Mouse (Mus musculus): ENCODE data around the gene Dusp7.

The Dusp7 gene

DNA sequence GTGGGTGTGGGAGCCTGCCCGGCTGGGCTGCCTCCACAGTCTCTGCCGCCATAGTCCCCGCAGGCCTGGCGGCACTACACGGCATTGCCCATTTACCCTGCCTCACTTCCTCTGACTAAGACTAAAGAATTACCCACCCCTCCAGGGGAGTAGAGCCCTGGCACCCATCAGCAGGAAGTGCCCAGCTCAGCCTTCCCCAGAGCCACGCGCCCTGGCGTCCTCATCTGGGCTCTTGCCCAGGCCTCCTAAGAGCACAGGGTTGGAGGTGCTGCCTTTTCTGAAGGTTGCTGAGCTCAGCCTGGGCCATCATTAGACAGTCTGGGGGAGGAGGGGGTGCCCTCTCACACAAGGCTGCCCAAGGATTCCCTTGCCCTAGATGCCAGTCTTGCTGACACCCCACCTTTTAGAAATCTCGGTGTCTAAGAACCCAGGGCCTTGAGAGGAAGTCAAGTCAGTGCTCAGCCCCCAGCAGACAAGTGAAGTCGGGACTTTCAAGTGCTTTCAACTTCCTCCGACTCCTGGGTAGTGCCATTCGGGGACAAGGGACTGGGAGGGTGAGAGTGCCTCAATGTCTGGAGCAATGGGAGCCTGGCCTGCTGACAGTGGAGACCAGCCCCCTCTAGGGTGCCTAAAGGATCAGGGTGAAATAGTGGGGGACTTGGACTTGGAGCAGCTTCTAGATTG, 17.9 kb downstream of the Dusp7 start:
- no peak for DNase-seq (ENCODE audit: low spot score in 2 of 2)

DNA sequence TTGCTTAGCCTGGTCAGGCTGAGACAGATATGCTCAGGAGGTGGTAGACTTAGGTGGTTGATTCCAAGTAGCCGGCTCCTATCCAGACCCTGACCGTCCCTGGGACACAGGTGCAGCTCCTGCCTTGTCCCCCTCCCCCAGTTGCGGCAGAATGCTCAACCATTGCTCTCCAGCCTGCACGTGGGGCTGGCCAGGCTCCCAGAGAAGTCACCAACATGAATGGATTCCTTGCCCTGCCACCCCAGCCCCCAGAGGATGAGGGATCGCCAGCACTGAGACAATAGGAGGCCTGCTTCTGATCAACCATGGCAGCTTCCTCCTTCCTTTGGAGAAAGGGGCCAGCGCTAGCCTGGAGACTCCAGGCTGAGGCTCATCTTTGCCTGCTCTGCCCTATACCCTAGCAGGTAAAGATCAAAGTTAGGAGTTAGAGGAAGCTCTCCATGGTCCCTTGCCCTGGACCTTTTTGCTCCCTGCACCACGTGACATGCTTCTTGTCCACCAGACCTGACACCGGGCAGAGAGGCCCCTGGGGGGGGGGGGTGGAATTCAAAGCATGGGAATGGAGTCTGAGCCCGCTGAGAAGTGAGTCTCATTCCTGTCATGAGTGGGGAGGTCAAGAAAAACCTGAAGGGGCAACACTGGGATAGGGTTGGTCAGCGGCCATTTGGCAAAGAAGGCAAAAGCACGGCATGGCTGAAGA, 24.5 kb downstream of the Dusp7 start:
- no peak for DNase-seq (ENCODE audit: low spot score in 2 of 2)

DNA sequence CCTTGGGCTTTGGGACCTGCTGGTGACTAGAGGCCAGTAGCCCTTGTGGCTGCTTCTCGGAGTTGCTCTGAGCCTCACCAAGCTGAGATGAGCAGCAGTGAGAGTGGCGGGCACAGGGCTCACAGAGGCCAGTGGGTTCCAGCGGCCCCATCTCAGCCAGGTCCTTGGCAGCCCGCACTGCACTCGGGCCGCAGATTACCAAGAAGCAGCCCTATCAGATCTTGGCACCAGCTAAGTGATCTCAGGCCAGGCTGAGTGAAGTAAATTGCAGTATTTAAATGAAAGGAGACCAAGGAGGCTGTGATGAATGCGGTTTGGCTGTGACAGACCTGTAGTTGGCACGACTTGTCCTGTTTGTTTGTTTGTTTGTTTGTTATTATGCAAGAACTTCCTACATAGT, 25.1 kb downstream of the Dusp7 start:
- no peak for DNase-seq (ENCODE audit: low spot score in 2 of 2)

DNA sequence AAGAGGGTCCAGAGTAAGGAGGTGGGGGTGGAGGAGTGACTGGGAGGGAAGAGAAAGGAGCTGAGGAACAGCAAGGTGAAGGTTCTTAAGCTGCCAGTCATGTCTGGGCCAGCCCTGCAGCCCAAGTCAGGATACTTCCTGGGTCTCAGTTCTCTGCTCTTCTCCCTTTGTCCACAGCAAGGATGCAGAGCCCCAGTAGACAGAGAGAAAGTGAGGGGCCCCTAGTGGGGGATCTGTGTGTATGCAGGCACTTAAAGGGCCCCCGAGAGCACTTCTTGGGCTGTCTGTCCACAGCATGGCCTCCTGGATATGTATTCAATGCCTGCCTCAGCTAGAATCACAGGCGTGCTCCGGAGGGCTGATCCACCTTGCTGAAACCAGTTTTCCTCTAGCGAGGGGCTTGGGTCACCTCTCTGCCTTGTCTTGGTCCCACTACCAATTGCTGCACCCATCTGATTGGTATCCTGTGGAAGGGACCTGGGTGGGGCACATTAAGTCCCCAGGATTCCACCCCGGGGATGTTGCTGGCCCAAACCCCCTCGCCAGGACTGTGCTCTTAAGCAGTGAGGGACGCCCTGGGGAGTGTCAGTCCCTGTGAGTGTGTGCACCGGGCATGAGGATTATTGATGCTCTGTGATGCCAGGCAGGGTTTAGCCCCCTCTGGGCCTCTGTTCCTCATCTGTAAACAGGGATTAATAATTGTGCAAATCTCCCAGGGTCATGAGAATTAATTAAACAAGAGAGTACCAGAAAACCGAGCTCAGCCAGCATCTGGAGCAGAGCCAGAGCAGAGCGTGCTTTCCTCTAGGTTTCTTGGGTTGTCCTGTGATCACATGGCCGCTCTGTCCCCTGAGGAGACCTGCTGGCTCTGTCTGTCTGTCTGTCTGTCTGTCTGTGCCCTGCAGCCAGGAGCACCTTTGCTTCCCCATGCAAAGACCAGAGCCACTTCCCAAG, 26.5 kb downstream of the Dusp7 start:
- no peak for DNase-seq (ENCODE audit: low spot score in 2 of 2)

DNA sequence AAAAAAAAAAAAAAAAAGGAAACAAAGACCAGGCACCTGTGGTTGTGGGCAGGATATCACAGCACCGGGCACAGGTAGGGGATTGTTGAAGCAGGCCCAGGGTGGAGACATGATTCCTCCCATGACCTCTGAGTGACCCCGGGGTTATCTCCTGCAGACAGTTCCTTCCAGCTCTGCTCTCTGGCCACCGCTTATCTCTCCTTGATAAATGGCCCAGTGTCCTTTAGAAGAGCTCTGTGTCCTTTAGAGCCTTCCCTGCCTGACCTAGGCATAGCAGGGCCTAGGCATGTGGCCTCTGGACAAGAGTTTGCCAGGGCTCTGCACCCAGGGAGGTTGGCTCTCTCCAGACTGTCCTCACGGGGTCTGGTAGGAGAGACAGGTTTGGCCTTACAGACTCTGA, 29.3 kb downstream of the Dusp7 start:
- DNase-seq (ENCODE audit: low spot score in 2 of 2) = no peak

DNA sequence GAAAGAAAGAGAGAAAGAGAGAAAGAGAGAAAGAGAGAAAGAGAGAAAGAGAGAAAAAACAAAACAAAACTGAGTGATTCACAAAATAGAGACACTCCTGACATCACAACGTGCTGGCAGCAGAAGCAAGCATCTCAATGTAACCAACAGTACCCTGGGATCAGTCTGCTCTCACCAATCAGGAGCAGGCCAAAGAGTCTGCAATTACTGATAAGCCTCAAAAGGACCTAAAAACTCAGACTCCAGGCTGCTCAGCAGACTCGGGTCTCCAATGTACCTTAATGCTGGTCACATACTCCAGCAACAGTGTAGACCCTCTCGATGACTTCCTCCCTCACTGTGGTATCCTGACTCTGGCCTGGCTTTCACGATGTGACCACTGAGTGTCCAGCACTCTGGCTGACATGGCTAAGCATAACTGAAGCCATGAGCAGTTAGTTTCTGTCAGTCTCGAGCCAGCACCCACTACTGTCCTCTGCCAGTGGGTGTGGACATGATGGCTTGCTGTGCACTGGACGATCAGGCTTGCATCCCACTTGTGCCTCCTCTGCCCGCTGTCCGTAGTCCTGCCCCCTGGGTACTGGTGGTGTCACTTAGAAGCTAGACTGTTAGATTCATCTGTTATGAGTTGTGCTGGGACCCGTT, 30.4 kb downstream of the Dusp7 start:
- DNase-seq (ENCODE audit: low spot score in 2 of 2) = no peak

DNA sequence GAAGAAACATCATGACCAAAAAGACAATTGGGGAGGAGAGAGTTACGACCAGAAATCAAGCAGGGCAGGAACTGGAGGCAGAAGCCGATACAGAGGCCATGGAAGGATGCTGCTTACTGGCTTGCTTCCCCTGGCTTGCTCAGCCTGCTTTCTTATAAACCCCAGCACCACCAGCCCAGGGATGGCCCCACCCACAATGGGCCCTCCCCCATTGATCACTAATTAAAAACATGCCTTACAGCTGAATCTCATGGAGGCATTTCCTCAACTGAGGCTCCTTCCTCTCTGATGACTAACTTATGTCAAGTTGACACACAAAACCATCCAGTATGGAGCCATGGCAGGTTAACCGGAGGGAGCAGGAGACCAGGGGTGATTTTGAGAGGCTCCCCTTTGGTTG, 31.4 kb downstream of the Dusp7 start:
- DNase-seq (ENCODE audit: low spot score in 2 of 2) = no peak

DNA sequence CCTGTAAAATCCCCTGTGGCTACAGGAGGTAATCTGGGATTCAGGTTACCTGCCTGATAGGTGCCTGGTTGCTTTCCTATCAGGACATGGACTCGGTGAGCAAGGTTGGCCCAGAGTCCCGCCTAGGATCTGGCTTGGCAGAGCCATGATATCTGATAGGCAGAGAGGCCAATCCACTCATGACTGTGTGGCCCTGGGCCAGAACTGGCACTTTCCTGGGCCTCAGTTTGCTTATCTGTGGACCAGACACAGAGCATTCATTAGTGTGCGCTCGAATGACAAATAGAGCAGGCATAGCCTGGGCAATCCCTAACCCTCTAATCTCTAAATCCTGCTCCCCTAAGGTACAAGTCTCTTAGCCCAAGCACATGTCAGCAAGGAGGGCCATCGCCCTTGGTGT, 33.7 kb downstream of the Dusp7 start:
- no peak for DNase-seq (ENCODE audit: low spot score in 2 of 2)

DNA sequence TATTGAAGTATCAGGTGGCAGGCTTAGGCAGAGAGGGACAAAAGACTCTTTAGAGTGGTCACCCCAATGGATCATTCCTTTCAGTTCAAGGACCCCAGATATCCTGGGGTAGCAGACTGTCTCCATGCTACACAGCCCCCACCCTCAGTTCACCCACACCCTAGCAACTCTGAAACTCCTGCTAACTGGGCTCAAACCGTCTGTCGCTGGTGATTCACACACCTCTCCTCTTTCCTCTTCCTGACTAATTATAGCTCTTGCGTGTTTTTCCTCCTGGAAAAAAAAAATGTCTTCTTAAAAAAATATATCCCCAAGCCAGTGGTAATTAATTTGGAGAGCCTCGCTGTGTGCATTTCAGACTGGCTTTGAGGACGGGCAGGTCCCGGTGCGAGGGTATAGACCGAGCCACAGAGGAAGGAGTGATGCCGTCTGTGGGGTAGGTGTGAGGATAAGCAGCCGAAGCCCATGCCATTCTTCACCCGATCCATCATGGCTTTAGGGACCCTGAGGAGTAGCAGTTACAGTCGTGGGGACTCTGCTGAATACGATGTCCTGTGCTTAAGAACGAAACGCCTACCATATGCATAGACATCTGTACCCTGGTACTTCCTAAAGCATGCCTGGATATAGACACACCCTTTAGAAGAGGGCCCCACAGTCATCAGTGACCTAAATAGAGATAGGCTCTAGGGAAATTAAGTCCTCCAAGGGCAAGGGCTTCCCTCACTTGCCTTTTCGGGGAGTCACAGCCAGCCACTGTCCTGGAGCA, 34.4 kb downstream of the Dusp7 start:
- no peak for DNase-seq (ENCODE audit: low spot score in 2 of 2)

DNA sequence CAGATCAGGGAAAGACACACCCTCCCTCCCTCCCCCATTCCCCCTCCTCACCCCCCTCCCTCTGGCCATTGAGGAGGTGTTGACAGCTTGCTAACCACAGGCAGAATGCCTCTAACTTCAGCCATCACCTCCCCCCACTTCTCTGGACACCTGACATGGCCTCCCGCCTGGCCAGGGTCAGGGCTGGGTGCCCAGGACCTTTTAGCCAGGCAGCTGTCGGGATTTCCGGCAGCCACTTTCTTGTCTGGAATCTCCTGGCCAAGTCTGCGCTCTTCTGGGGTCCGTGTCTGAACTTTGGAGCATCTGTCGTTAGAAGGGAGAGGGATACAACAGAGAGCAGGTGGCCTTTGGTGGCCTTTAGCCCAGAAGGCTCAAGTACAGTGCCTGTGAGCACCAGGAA, 36.8 kb downstream of the Dusp7 start:
- DNase-seq (ENCODE audit: low spot score in 2 of 2) = peak in 1 of 2 experiments; percentile 55

DNA sequence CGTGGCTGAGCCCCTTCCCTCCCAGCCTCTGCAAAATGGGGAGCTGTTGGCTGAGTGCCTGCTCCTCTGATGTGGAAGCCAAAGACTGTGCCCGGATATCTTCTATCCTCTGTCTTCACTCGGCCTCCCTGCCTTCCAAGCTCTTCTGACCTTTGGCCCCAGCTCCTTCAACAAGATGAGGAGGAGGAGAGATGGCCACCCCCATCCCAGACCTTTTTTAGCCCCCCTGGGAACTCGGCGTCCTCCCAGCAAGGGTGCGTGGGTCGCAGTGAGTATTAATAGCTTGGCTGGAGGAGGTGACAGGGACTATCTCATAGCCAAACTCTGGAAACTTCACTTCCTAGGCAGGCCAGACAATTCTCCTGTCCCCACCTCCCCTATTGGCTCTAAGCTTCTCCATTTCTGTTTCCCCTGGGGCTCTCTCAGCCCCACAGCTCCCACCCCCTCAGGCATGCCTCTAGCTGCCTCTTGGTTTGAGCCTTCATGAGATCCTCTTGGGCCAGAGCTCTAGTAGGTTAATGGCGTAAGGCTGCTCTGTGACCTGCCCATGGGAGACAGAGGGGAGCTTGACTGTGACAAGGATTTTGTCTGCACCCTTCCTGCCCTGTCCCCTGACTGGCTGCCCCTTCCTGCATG, 38.1 kb downstream of the Dusp7 start:
- no peak for DNase-seq (ENCODE audit: low spot score in 2 of 2)

DNA sequence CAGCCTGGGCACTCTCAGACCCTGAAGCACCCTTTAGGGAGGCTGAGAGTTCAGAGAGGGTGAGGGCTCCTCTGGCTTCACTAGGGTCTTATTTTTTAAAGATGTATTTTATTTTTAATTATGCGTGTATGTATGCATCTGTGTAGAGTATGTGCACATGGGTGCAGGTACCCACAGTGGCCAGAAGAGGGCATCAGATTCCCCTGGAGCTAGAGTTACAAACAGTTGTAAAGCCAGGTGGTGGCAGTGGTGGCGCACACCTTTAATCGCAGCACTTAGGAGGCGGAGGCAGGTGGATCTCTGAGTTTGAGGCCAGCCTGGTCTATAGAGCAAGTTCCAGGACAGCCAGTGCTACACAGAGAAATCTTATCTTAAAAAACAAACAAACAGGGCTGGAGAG, 40.7 kb downstream of the Dusp7 start:
- DNase-seq (ENCODE audit: low spot score in 2 of 2) = no peak

DNA sequence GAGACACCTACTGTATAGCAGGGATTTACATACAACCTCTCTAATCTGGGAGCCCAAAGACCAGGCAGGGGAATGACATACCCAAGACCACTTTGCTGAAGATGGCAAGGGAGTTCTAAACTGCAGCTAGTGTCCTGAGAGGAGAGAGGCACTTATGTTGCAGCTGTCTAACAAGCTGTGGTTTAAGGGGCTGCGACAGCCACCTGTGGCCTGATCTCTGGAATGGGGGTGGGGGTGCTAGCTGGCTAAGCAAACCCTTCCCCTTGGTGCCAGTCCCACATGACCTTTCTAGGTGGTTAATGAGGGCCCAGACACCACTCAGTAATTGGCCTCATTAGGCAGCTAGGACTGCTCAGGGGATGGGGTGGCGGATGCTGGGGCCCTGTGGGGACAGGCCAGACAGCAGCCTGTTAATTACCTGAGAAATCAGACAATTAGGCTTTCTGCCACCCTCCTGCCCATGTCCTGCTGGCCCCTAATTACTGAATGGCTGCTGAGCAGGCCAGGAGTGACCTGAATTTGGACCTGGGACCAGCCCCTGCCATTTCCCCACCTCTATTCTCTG, 41.7 kb downstream of the Dusp7 start:
- DNase-seq (ENCODE audit: low spot score in 2 of 2) = no peak

DNA sequence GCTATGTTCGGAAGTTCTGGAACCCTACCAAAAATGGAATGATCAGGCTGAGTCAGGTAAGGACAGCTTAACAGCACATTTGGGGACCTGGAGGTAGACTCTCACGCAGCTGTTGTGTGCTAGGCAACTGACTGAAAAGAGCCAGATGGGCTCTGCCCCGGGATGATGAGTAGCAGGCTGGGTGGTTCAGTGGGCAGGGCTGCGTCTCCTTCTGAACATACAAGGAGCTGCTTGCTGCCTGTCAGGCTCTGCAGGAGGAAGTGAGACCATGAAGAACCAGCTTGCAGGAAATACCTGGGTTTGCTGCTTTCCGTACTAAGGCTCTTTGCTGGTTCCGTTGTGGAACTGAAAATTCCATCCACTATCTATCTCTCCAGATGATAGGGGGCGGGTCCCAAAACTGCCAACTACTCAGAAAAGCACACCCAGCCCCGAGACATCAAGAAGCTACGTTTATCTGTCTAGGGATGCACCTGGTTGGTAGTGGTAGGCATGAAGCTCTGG, 42.7 kb downstream of the Dusp7 start:
- no peak for DNase-seq (ENCODE audit: low spot score in 2 of 2)

DNA sequence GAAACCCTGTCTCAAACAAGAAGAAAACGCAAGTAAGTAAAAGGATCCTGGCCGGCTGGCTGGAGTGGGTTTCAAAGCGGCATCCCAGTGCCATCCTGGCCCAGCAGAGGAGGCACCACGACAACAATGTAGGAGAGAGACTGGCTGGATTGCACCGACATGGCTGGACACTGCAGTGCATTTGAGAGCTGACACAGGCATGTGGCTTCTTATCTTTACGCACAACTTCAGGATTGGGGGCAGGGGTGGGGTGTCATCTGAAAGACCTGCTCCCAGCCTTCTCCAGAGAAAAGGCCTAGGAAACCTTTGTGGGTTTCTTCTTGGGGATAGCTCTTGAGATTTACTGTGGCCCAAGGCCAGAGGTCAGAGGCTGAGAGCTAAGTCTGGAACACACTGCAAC, 43.3 kb downstream of the Dusp7 start:
- DNase-seq (ENCODE audit: low spot score in 2 of 2) = no peak

DNA sequence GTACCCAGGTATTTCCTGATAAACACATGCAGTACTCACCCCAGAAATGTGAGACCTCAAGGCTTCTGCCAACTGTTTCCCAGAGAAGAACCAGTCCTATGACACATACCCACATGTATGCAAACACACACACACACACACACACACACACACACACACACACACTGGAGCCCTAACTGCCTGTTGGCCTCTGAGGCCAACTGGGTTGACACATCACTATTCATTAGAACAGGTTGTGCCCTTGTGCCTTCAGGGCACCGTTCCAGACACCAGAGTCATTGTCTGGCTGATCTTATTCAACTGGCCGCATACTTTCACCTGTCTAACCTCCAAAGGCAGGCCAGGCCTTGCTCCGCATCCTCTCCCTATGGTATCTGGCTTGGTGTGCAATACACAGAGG, 43.8 kb downstream of the Dusp7 start:
- no peak for DNase-seq (ENCODE audit: low spot score in 2 of 2)

DNA sequence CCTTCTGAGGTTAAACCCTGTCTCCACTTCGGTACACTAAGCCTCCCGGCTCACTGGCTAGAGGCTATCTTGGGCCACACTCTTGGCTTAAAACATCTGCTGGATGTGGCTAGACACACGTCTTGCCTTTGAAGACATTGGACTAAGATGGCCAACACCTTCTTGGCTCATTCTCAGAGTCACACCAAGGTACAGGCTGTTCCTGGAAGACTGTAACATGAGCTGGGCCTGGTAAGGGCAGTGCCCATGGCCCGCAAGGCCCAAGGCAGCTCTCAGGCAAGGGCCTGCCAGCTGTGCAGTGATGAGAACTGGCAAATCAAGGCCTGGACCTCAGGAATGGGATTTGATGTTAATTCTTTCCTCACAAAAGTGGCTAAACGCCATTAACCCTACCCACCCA, 45.2 kb downstream of the Dusp7 start:
- no peak for DNase-seq (ENCODE audit: low spot score in 2 of 2)

DNA sequence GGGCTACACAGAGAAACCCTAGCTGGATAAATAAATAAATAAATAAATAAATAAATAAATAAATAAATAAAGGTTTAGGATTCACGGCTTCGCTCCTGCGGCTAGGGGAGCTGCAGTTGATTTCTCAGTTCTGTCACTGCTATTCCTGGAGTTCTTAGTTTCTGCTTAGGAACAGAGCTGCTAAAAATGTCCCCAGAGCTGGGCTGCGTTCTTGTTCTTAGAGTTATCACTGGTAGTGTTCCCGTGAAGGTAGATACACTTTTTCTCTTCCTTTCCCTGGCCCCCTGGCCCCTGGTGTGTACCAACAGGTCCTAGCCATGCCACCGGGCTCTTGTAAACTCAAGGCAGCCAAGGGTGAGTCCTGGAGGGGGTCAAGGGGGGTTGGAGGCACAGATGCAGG, 48.4 kb downstream of the Dusp7 start:
- no peak for DNase-seq (ENCODE audit: low spot score in 2 of 2)

DNA sequence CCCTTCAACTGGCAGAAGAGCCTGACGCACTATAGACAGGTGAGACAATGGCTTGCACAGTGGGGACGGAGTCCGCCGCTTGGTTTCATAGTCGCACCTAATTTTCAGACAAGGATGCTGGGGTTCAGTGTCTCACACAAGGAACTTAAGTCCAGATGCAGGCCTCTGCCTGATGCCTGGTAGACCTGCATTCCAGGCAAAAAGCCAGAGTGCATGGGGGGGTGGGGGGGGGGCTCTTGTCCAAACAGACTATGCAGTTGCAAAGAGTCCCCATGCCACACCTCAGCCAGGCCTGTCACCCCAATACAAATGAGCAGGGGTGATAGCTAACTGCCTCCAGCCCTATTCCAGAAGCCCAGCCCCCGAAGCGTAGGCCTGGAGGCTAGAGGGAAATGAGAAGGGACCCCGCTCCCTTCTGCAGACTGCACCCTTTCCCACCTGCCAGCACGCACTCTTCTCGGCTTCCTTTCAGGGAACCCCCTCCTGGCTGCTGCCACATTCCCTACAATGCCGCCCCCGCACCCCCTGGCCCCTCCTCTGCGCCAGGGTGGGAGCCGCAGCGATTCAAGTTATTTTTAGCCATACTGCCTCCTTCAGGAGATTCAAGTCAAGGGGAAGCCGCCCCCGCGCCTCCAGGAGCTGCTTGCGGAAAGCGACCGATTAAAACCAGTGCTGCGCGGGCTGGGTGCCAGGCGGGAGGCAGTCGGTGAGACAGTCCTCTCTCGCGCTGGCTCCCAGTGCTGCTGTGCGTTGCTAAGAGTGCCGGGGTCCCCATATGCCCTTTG, 49.6 kb downstream of the Dusp7 start:
- DNase-seq (ENCODE audit: low spot score in 2 of 2) = peak; percentile 53 to 78
